Mouse (Mus musculus) lung, embryonic 16.5 days (tissue): ENCODE measurements around the gene Rbm33. TPM values are rescaled to one million over a fixed set of nuclear protein-coding genes. Genes with fewer than 3 reads are reported as not detected.

Experiments
- ATAC-seq: fragments of 200-750 bp; cut with Nextera tagmentation; 2 replicates; pipeline ENCODE4 v1.8.0; 2017; ENCODE audit warnings: low read depth, mild to moderate bottlenecking, moderate library complexity
- H3K27ac ChIP-seq: fragments of 300-500 bp; sonication (generic); 2 replicates; pipeline ENCODE4 v1.5.1; 2014; ENCODE audit warnings: mild to moderate bottlenecking, control low read depth, low read length
- H3K27me3 ChIP-seq: fragments of 300-500 bp; sonication (generic); 2 replicates; pipeline ENCODE4 v1.6.1; 2014; ENCODE audit warnings: low read depth, low read length, mixed read lengths; ENCODE audit not compliant: control insufficient read depth, insufficient read depth
- H3K36me3 ChIP-seq: fragments of 300-500 bp; sonication (generic); 2 replicates; pipeline ENCODE4 v1.6.1; 2014; ENCODE audit warnings: low read length; ENCODE audit not compliant: control insufficient read depth, insufficient read depth
- H3K4me1 ChIP-seq: fragments of 300-500 bp; sonication (generic); replicated peaks from 2 replicates; pipeline ENCODE4 v1.6.1; 2014; ENCODE audit warnings: low read length, mixed read lengths; ENCODE audit not compliant: control insufficient read depth, insufficient read depth
- H3K4me2 ChIP-seq: fragments of 300-500 bp; sonication (generic); 2 replicates; pipeline ENCODE4 v1.6.1; 2014; ENCODE audit warnings: low read depth, low read length, control low read depth
- H3K4me3 ChIP-seq: fragments of 300-500 bp; sonication (generic); 2 replicates; pipeline ENCODE4 v1.5.1; 2014; ENCODE audit warnings: mild to moderate bottlenecking, low read length, control low read depth
- H3K9ac ChIP-seq: fragments of 300-500 bp; sonication (generic); 2 replicates; pipeline ENCODE4 v1.6.1; 2014; ENCODE audit warnings: low read length, control low read depth
- H3K9me3 ChIP-seq: fragments of 300-500 bp; sonication (generic); 2 replicates; pipeline ENCODE4 v1.6.1; 2016; ENCODE audit warnings: low read length; ENCODE audit not compliant: control insufficient read depth
- WGBS: fragments of 180-500 bp; shearing (Covaris S2); extraction: QIAGEN DNeasy Blood & Tissue Kit; methylation state at CpG from one replicate; pipeline ENCODE4 v1.1.7; 2014; 5-methylcytosine and 5-hydroxymethylcytosine counted together
- polyA plus RNA-seq: library from polyadenylated mRNA; unstranded; fragments of >200 nt; fragmentation: Nextera tagmentation; extraction: Ambion mirVana; gene quantifications from 2 replicates; pipeline ENCODE4 v1.2.1, GENCODE M21; 2015

Gene Rbm33
- polyA plus RNA-seq, 1 experiment from 2014 or later, result 12.1 TPM

DNA sequence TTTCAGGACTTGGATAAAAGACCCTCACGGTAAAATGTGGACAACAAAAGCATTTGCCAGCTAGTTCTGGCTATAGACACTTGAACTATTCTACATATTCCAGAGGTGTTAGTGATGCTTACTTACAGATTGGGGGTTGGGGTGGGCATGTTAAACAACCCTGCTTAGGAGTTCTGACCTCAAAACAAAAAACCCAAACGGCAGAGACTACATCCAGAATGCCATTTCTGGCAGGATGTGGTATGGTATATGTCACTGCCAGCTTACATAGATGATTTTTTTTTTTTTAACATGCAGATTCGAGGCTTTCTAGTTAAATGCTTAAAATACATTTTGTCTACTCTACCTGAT is 971 bp downstream of the Rbm33 start:
- Histone ChIP-seq H3K4me3 (peak overlapping the region; percentile 76), H3K4me1 (peaks cover 12% of the 10 kb centered on the region), H3K4me2 (peak overlapping the region; percentile 80), H3K9me3 (no peaks in the 10 kb centered on the region), H3K27me3 (no peaks in the 10 kb centered on the region), H3K9ac (peak overlapping the region; percentile 99), H3K27ac (no peak overlapping the region), H3K36me3 (no peaks in the 10 kb centered on the region)
- no peak for ATAC-seq
- under 1% methylated on average over 3 of the region's 3 CpGs for WGBS

DNA sequence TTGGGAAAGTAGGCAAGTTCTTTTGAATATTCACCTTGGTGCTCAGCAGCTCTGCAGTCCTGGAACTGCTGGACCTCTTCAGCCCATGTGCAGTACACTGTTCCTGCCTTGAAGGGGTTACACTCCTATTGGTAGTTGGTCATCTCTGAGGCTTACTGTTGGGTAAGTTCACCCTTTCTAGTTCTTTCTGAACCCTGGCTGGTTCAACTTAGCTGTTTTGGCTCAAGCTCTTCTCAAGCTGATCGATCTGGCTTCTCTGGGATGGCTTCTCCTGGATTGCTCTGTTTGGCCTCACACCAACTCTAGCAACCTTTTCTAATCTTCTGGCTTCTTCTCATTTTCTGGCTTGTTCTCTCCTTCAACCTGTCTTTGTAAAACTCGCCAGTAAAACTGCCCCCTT is 1.8 kb downstream of the Rbm33 start:
- Histone ChIP-seq H3K9me3 (no peaks in the 10 kb centered on the region), H3K4me3 (peak overlapping the region; percentile 28; the same call in 1 of the 2 replicates), H3K9ac (peak overlapping the region; percentile 37; the same call in 1 of the 2 replicates), H3K4me1 (peaks cover 12% of the 10 kb centered on the region), H3K4me2 (peak overlapping the region; percentile 80), H3K36me3 (no peaks in the 10 kb centered on the region), H3K27me3 (no peaks in the 10 kb centered on the region), H3K27ac (no peak overlapping the region)
- ATAC-seq, result no peak
- WGBS, result 60% methylated on average over 2 of the region's 2 CpGs

DNA sequence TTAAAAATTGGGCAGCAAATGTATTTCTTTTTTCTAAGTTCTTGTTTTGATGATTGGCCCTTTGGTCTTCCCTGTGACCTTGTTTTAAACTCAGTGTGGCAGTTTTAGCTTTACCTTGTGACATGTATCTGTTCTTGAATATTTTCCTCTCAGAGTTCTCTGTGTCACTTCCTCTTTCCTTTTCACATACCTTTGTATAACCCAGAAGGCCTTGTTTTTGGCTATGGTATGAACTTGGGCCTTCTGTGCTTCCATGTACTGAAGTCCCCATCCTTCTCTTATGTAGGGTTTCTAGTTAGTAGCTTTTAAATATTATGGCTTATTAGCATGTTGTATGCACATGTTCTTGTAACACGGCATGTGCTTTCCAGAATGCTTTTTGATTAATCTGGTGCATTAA is 4.8 kb downstream of the Rbm33 start:
- Histone ChIP-seq H3K27me3 (no peaks in the 10 kb centered on the region), H3K9ac (no peak overlapping the region), H3K4me3 (no peak overlapping the region), H3K4me1 (peaks cover 12% of the 10 kb centered on the region), H3K4me2 (no peak overlapping the region), H3K27ac (no peak overlapping the region), H3K9me3 (no peaks in the 10 kb centered on the region), H3K36me3 (no peaks in the 10 kb centered on the region)
- 92% methylated on average over 1 of the region's 1 CpGs for WGBS
- no peak for ATAC-seq

DNA sequence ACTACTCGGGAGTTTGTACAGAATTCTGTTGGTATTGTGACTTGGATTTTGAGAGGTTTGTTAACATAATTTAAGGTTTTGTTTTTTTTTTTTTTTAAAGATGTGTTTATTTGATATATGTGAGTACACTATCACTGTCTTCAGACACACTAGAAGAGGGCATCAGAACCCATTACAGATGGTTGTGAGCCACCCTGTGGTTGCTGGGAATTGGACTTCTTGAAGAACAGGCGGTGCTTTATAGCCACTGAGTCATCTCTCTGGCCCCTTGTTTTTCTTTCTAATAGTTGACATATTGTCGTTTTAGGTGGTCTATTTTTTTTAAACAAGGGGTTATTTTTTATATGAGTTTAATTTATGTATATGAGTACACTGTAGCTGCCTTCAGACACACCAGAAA is 5.3 kb downstream of the Rbm33 start:
- no peak overlapping the region for H3K27ac ChIP-seq
- WGBS, result 77% methylated on average over 3 of the region's 3 CpGs
- no peak for ATAC-seq
- no peaks in the 10 kb centered on the region for H3K9me3 ChIP-seq
- H3K4me1 ChIP-seq, result peaks cover 12% of the 10 kb centered on the region
- H3K27me3 ChIP-seq, result no peaks in the 10 kb centered on the region
- no peak overlapping the region for H3K9ac ChIP-seq
- H3K4me2 ChIP-seq, result no peak overlapping the region
- H3K36me3 ChIP-seq, result no peaks in the 10 kb centered on the region
- H3K4me3 ChIP-seq, result no peak overlapping the region

DNA sequence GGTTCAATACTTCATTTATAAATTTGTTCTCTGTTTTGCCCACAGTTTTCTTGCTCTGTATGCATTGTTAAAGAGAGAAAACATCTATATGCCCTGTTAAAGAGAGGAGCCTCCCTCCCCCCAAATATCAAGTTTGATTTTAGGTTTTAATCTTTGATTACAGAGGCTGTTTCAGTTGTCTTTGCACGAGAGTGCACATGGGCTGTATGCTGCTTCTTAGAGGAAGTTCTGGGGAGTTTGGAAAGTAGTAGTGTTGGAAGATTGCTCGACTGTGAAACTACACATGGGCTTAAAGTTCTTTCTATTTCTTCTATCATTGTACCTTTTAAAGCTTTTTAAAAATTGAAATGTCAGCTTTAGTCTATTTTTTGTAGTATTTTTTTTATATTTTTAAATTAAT is 6.9 kb downstream of the Rbm33 start:
- H3K9me3 ChIP-seq, result no peaks in the 10 kb centered on the region
- H3K36me3 ChIP-seq, result no peaks in the 10 kb centered on the region
- H3K4me1 ChIP-seq, result peaks cover 6% of the 10 kb centered on the region; the same call in 1 of the 2 replicates
- H3K9ac ChIP-seq, result no peak overlapping the region
- H3K27me3 ChIP-seq, result no peaks in the 10 kb centered on the region
- H3K27ac ChIP-seq, result no peak overlapping the region
- H3K4me3 ChIP-seq, result no peak overlapping the region
- no peak for ATAC-seq
- 81% methylated on average over 2 of the region's 2 CpGs for WGBS
- H3K4me2 ChIP-seq, result no peak overlapping the region

DNA sequence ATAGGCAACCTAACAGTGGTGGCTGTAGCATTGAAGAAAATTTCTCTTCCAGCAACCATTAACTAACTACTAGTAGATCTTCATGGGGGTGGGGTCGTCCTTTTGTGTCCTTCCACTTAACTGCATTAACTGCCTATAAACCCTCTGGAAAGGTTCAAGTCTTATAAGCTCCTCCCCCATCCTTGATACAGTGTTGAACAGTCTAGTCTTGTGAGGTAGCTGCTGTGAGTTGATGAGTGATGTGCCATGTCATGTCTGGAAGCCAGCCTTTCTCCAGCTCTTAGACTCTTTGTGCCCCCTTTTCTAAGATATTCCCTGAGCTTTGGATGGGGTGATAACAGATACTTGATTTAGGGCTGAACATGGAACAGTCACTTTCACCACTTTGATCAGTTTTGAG is 7.5 kb downstream of the Rbm33 start:
- no peaks in the 10 kb centered on the region for H3K36me3 ChIP-seq
- no peak overlapping the region for H3K27ac ChIP-seq
- no peak overlapping the region for H3K4me2 ChIP-seq
- ATAC-seq, result no peak
- H3K4me3 ChIP-seq, result no peak overlapping the region
- 0 out of 2 replicates have a peak, but pooled peaks cover 3% of the 10 kb centered on the region for H3K4me1 ChIP-seq
- no peaks in the 10 kb centered on the region for H3K9me3 ChIP-seq
- H3K9ac ChIP-seq, result no peak overlapping the region
- H3K27me3 ChIP-seq, result no peaks in the 10 kb centered on the region
- 72% methylated on average over 1 of the region's 1 CpGs for WGBS

DNA sequence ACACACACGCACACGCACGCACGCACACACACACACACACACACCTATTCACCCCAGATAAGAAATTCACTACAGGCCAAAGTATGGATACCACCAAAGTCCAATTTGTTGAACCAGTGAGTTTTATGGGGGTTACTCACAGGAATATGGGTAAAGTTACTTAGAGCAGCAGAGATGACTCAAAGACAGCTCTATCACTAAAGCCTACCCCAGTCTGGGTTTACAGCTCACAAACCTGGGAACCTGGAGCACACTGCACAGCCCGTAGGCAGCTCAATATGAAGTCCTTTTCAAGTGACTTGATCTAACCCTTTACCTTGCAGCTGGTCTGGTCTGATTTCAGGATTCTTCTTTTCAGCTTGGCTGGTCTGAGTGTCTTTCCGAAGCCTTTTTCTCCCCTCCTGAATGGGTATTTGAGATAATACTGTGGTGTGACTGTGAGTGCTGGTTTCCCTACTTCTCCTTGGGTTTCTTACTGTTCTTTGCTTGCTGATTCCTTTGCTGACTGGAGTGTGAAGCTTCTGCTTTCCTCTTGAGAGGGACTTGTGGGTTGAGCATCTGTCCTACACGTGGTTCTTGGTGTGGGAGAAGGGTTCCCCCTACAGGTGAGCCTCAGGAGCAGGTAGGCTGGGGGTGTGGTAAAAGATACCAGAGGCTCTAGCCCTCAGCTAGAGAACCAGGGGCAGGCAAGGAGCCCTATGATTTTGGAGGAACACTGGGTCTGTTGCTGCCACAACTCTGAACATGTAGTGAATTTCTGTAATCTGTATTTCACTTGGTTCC is 12.3 kb downstream of the Rbm33 start:
- Histone ChIP-seq H3K36me3 (peaks cover 10% of the 10 kb centered on the region; the same call in 1 of the 2 replicates), H3K4me3 (no peak overlapping the region), H3K27ac (no peak overlapping the region), H3K4me1 (no peaks in the 10 kb centered on the region), H3K9ac (no peak overlapping the region), H3K9me3 (no peaks in the 10 kb centered on the region), H3K27me3 (no peaks in the 10 kb centered on the region), H3K4me2 (no peak overlapping the region)
- 78% methylated on average over 7 of the region's 7 CpGs for WGBS
- no peak for ATAC-seq

DNA sequence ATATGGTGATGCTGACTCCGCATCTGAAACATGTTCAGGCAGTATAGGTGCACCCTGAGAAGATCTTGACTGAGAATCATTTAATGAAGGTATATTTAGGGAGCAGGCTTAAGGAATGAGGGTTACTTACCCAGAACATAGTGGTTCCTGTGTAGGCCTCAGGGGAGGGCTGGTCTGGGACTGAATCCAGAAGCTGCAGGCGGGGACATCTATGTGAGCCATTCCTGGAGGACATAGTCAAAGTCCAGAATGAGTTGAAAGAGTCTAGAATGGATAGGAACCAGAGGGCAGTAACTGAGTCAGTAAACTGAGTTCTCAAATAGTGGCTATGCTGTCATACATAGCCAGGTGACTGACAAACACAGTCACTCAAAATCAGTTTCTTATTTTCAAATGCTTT is 16.8 kb downstream of the Rbm33 start:
- H3K9me3 ChIP-seq, result no peaks in the 10 kb centered on the region
- no peak overlapping the region for H3K27ac ChIP-seq
- H3K4me3 ChIP-seq, result no peak overlapping the region
- no peaks in the 10 kb centered on the region for H3K27me3 ChIP-seq
- WGBS, result 88% methylated on average over 2 of the region's 2 CpGs
- H3K4me1 ChIP-seq, result no peaks in the 10 kb centered on the region
- H3K36me3 ChIP-seq, result peaks cover 27% of the 10 kb centered on the region
- no peak overlapping the region for H3K9ac ChIP-seq
- no peak overlapping the region for H3K4me2 ChIP-seq
- ATAC-seq, result no peak

DNA sequence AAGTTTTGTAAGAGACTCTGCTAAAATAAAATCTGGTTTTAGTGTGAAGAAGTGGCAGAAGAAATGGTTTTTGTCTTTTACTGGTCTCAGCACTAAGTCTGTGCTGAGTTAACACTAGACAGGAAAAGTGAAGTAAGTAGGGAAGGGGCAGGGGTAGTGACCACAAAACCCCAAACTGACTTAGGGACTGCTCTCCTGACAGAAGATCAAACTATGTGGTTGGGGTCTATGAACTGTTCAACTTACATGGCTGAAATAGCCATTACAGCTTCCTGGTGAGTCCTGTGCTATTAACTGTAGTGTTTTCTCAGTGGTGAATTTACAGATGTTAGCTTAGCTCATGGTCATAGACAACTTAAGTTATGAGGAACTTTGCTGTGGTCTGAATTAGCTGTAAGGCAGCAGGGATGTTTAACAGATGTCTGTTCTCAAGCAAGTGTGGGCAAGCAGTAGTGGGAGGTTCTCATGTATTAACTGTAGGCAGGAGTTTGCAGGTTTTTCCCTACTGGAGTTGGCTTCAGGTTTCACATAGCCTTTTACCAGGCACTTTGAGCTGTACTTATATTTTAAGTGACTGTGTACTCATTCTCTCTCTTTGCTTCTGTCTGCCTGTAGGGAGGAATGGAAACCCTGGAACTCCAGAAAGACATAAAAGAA is 35.1 kb downstream of the Rbm33 start:
- H3K4me2 ChIP-seq, result no peak overlapping the region
- no peaks in the 10 kb centered on the region for H3K4me1 ChIP-seq
- H3K27ac ChIP-seq, result no peak overlapping the region
- peaks cover 30% of the 10 kb centered on the region for H3K36me3 ChIP-seq
- no peak for ATAC-seq
- H3K9me3 ChIP-seq, result no peaks in the 10 kb centered on the region
- no peaks in the 10 kb centered on the region for H3K27me3 ChIP-seq
- no peak overlapping the region for H3K9ac ChIP-seq
- no peak overlapping the region for H3K4me3 ChIP-seq
